Mouse (Mus musculus): ENCODE measurements around the gene Ncln.

Gene Ncln

GRCm38 (mm10) chr10:81488081-81488480 lies 8.1 kb downstream of the Ncln start:
- no peak for DNase-seq

- no peak for DNase-seq
Observed at GRCm38 (mm10) chr10:81486496-81486895, 9.7 kb downstream of the Ncln start.

- DNase-seq, result no peak
Observed at GRCm38 (mm10) chr10:81485479-81486018, 10.6 kb downstream of the Ncln start.

GRCm38 (mm10) chr10:81485060-81485449 lies 11.1 kb downstream of the Ncln start:
- DNase-seq, result peak; percentile 48 to 54

GRCm38 (mm10) chr10:81484441-81485059 lies 11.6 kb downstream of the Ncln start:
- no peak for DNase-seq

- DNase-seq, result peak; percentile 68 to 70
Observed at GRCm38 (mm10) chr10:81483983-81484382, 12.2 kb downstream of the Ncln start.

- DNase-seq, result peak; percentile 71 to 82
Observed at GRCm38 (mm10) chr10:81482533-81482889, 13.7 kb downstream of the Ncln start, which contains the start of gene Celf5. Gene Celf5 (minus strand): TSS chr10:81482709.

GRCm38 (mm10) chr10:81481605-81482532 lies 14.3 kb downstream of the Ncln start:
- DNase-seq, result peak in 1 of 2 experiments; percentile 35

- no peak for DNase-seq
Observed at GRCm38 (mm10) chr10:81474461-81474860, 21.7 kb downstream of the Ncln start.

- DNase-seq, result peak; percentile 66 to 71
Observed at GRCm38 (mm10) chr10:81473003-81473451, 23.2 kb downstream of the Ncln start.

GRCm38 (mm10) chr10:81472403-81473002 lies 23.7 kb downstream of the Ncln start:
- no peak for DNase-seq

GRCm38 (mm10) chr10:81470454-81470853 lies 25.7 kb downstream of the Ncln start:
- DNase-seq, result peak; percentile 53 to 55

GRCm38 (mm10) chr10:81469253-81469652 lies 26.9 kb downstream of the Ncln start:
- DNase-seq, result no peak

- DNase-seq, result no peak
Observed at GRCm38 (mm10) chr10:81467670-81468235, 28.4 kb downstream of the Ncln start.

- no peak for DNase-seq
Observed at GRCm38 (mm10) chr10:81466881-81467280, 29.3 kb downstream of the Ncln start.

GRCm38 (mm10) chr10:81466066-81466465 lies 30.1 kb downstream of the Ncln start:
- DNase-seq, result no peak

GRCm38 (mm10) chr10:81465265-81465645 lies 30.9 kb downstream of the Ncln start:
- DNase-seq, result no peak

- DNase-seq, result peak; percentile 65
Observed at GRCm38 (mm10) chr10:81464405-81465264, 31.6 kb downstream of the Ncln start.

- DNase-seq, result no peak
Observed at GRCm38 (mm10) chr10:81463531-81463930, 32.7 kb downstream of the Ncln start.

- DNase-seq, result no peak
Observed at GRCm38 (mm10) chr10:81462917-81463316, 33.3 kb downstream of the Ncln start.

GRCm38 (mm10) chr10:81462415-81462804 lies 33.8 kb downstream of the Ncln start:
- DNase-seq, result no peak

All from B cell, adult 2 months (primary cell).